Mouse (Mus musculus) forebrain, embryonic 12.5 days (tissue): ENCODE data around the gene Tmx4. TPM values are rescaled to one million over a fixed set of nuclear protein-coding genes. Genes with fewer than 3 reads are reported as not detected.

Experiments
- ATAC-seq: fragments of 200-750 bp; cut with Nextera tagmentation; 2 replicates; pipeline ENCODE4 v1.8.0; 2017; ENCODE audit warnings: moderate TSS enrichment; ENCODE audit not compliant: low FRiP score
- H3K27ac ChIP-seq: fragments of 300-500 bp; sonication (generic); 2 replicates; pipeline ENCODE4 v1.5.1; 2016; ENCODE audit warnings: mild to moderate bottlenecking
- H3K27me3 ChIP-seq: fragments of 300-500 bp; sonication (generic); 2 replicates; pipeline ENCODE4 v1.6.1; 2016; ENCODE audit warnings: mild to moderate bottlenecking
- H3K36me3 ChIP-seq: fragments of 300-500 bp; sonication (generic); replicated peaks from 2 replicates; pipeline ENCODE4 v1.6.1; 2016; ENCODE audit warnings: mild to moderate bottlenecking
- H3K4me1 ChIP-seq: fragments of 300-500 bp; sonication (generic); 2 replicates; pipeline ENCODE4 v1.6.1; 2016
- H3K4me2 ChIP-seq: fragments of 300-500 bp; sonication (generic); 2 replicates; pipeline ENCODE4 v1.6.1; 2016; ENCODE audit warnings: mild to moderate bottlenecking, moderate library complexity
- H3K4me3 ChIP-seq: fragments of 300-500 bp; sonication (generic); replicated peaks from 2 replicates; pipeline ENCODE4 v1.5.1; 2016; ENCODE audit warnings: mild to moderate bottlenecking
- H3K9ac ChIP-seq: fragments of 300-500 bp; sonication (generic); 2 replicates; pipeline ENCODE4 v1.6.1; 2016; ENCODE audit warnings: mild to moderate bottlenecking
- H3K9me3 ChIP-seq: fragments of 300-500 bp; sonication (generic); 2 replicates; pipeline ENCODE4 v1.6.1; 2016
- WGBS: fragments of 180-500 bp; shearing (Covaris S2); methylation state at CpG from one replicate; pipeline ENCODE4 v1.1.7; 2016; 5-methylcytosine and 5-hydroxymethylcytosine counted together
- polyA plus RNA-seq: library from polyadenylated mRNA; unstranded; fragments of >200 nt; fragmentation: Nextera tagmentation; extraction: Ambion mirVana; gene quantifications from 2 replicates; pipeline ENCODE4 v1.2.1, GENCODE M21; 2016

Gene Tmx4
- 72.0 and 74.0 TPM in 2 replicates for polyA plus RNA-seq

DNA sequence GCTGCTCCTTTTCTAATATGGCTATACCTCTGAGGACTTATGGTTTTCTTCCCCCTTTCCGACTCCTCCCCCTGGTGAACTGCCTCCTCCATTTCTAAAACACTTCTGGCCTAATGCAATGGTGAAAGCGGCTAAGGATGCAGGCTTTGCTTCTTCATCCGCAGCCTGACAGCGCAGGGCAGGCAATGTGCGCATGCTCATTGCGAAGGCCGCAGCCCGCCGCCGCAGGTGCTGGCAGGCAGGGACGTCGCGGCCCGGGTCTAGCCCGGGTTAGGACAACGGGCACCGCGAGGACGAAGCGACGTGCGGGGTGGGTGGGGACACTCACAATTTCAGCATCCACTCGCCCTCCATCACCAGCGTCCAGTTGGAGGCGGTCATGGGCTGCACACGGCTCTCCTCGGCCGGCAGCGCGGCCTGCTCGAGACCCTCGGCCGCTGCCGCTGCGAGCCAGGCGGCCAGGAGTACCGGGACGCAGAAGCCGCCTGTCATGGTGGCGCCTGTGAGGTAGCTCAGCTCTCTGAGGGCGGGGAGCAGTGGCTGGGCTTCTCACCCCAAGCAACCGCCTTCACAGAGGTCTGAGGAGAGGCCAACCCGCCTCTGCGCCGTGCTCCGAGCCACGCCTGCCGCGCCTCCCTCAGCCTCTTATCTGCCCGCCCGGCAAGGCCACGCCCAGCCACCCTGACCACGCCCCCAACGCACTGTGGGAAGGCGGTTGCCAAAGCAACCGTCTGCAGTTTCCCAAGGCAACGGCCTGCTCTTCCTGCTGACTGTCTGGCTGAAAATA, at the start of gene Tmx4:
Gene Tmx4, minus strand, starts transcription at position 632 of the 787 bp plus-strand sequence.
- Histone ChIP-seq H3K27ac (peak within 1 kb of the TSS; percentile 99), H3K36me3 (no peaks in the 10 kb centered on the region), H3K4me3 (peak within 1 kb of the TSS; percentile 74), H3K4me1 (peaks cover 26% of the 10 kb centered on the region), H3K9ac (peak within 1 kb of the TSS; percentile 83), H3K27me3 (no peaks in the 10 kb centered on the region), H3K4me2 (peak within 1 kb of the TSS; percentile 63), H3K9me3 (no peaks in the 10 kb centered on the region)
- ATAC-seq: peak; percentile 99
- WGBS: under 1% methylated on average over 54 of the region's 57 CpGs

GRCm38 (mm10) chr2:134692125-134692524, 48.2 kb upstream of the Tmx4 start:
- H3K36me3 ChIP-seq: no peaks in the 10 kb centered on the region
- 88% methylated on average over 1 of the region's 1 CpGs for WGBS
- H3K4me3 ChIP-seq: no peak overlapping the region
- H3K9me3 ChIP-seq: no peaks in the 10 kb centered on the region
- no peak overlapping the region for H3K27ac ChIP-seq
- no peak overlapping the region for H3K9ac ChIP-seq
- H3K27me3 ChIP-seq: no peaks in the 10 kb centered on the region
- no peak for ATAC-seq
- H3K4me1 ChIP-seq: no peaks in the 10 kb centered on the region
- H3K4me2 ChIP-seq: no peak overlapping the region

DNA sequence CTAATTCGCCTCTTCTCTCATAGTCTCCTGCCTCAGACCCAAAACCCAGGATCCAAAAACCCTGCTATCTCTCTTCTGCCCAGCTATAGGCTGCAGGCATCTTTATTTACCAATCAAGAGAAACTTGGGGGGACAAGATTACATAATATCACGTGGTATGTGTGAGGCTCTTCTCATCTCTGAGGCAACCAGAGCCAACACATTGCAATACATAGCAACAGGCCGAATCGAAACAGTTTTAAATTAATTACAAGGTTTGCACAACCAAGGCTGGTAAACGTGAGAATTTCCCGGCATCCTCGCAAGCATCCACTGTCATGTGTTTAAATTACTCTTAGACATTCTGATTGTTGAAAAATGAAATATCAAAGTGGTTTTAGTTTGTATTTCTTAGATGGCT, 47.1 kb upstream of the Tmx4 start:
- WGBS: 90% methylated on average over 7 of the region's 7 CpGs

DNA sequence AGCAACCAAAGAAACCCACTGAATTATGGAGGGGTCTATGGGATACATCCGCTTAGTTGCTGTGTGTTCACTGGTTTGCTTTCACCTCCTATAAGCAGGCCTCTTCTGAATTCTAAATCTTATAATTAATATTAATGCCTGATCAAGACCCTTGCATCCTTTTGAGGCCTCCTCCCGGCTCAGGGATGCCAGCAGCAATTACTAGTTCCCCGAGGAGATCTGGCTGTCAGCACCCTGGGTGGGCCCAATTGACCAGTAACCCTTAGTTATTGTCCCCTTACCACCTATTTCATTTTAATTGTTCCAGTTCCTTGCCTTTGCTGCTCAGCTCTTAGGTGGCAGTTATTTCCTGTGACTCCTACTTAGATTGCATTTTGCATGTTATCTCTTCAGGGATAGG, 38.4 kb upstream of the Tmx4 start:
- WGBS: 37% methylated on average over 3 of the region's 3 CpGs
- Histone ChIP-seq H3K27me3 (no peaks in the 10 kb centered on the region), H3K36me3 (no peaks in the 10 kb centered on the region), H3K9ac (no peak overlapping the region), H3K4me3 (no peak overlapping the region), H3K4me2 (no peak overlapping the region), H3K27ac (no peak overlapping the region), H3K9me3 (no peaks in the 10 kb centered on the region), H3K4me1 (no peaks in the 10 kb centered on the region; the same call in 1 of the 2 replicates)
- ATAC-seq: no peak

More for the DNA sequence above, 47.1 kb upstream of the Tmx4 start:
- no peak overlapping the region for H3K9ac ChIP-seq
- H3K27ac ChIP-seq: no peak overlapping the region
- H3K9me3 ChIP-seq: no peaks in the 10 kb centered on the region
- no peak overlapping the region for H3K4me2 ChIP-seq
- H3K4me1 ChIP-seq: no peaks in the 10 kb centered on the region
- H3K27me3 ChIP-seq: no peaks in the 10 kb centered on the region
- ATAC-seq: no peak
- H3K4me3 ChIP-seq: no peak overlapping the region
- no peaks in the 10 kb centered on the region for H3K36me3 ChIP-seq

DNA sequence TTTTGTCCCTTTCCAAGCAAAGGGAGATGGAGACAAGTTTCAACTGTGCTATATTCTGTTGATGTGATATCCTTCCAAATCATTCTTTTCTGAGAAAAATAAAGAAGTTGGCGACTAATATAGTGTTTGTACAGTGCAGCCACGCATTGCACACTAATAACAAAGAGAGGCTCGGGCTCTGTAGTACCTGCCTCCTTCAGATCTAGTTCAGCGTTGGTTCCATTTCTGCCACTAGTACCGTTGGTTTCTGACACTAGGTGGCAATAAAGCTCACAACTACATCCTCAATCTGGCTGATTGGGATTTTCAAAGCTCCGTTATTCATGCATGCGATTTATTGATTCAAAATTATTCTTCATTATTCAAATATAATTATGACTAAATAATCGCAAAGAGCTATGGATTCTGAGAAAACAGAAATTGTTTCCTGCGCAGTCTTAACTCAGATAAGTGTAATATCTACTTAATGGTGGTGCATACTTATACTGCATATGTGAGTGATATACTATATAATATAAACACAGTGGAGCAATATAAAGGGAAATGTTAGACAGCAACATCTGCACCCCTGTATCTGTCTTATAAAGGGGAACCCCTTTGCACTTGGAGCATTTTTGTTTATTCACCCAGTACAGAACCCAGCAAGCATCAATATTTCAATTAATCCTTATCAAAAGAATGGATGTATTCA, 37.5 kb upstream of the Tmx4 start:
- H3K36me3 ChIP-seq: no peaks in the 10 kb centered on the region
- 35% methylated on average over 9 of the region's 9 CpGs for WGBS

GRCm38 (mm10) chr2:134679567-134679966, 35.6 kb upstream of the Tmx4 start:
- WGBS: 75% methylated on average over 3 of the region's 3 CpGs
- Histone ChIP-seq H3K4me3 (no peak overlapping the region), H3K36me3 (no peaks in the 10 kb centered on the region), H3K4me2 (no peak overlapping the region), H3K9me3 (no peaks in the 10 kb centered on the region), H3K9ac (no peak overlapping the region), H3K27ac (no peak overlapping the region), H3K27me3 (no peaks in the 10 kb centered on the region), H3K4me1 (no peaks in the 10 kb centered on the region; the same call in 1 of the 2 replicates)
- ATAC-seq: no peak

More for the DNA sequence above, 37.5 kb upstream of the Tmx4 start:
- peak; percentile 58; the same call in 1 of the 2 replicates for ATAC-seq
- Histone ChIP-seq H3K27ac (no peak overlapping the region), H3K27me3 (no peaks in the 10 kb centered on the region), H3K4me1 (no peaks in the 10 kb centered on the region; the same call in 1 of the 2 replicates), H3K9me3 (no peaks in the 10 kb centered on the region), H3K9ac (no peak overlapping the region), H3K4me3 (no peak overlapping the region), H3K4me2 (no peak overlapping the region)

GRCm38 (mm10) chr2:134675465-134675864, 31.5 kb upstream of the Tmx4 start:
- 85% methylated on average over 1 of the region's 1 CpGs for WGBS
- no peak for ATAC-seq
- H3K27me3 ChIP-seq: no peaks in the 10 kb centered on the region
- H3K27ac ChIP-seq: no peak overlapping the region
- no peak overlapping the region for H3K4me3 ChIP-seq
- no peaks in the 10 kb centered on the region for H3K36me3 ChIP-seq
- H3K4me2 ChIP-seq: no peak overlapping the region
- H3K9ac ChIP-seq: no peak overlapping the region
- H3K9me3 ChIP-seq: no peaks in the 10 kb centered on the region
- H3K4me1 ChIP-seq: no peaks in the 10 kb centered on the region

DNA sequence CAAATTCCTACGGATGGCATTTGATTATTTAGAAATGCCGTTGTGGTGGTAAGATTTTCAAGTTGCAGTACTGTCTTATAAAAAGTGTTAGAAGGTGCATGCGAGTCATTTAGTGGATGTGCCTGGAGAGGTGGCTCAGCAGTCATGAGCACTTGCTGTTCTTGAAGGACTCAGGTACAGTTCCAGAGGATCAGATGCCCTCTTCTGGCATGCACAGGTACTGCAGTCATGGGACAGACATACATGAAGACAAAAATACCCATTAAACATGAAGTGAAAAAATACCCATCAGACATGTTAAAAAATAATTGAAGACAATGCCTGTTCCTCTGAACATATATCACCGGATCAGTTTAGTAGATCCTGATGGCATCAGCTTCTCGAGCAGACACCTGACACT, 29.7 kb upstream of the Tmx4 start:
- H3K36me3 ChIP-seq: no peaks in the 10 kb centered on the region
- H3K4me3 ChIP-seq: no peak overlapping the region
- no peak overlapping the region for H3K4me2 ChIP-seq
- ATAC-seq: no peak
- H3K4me1 ChIP-seq: no peaks in the 10 kb centered on the region
- no peaks in the 10 kb centered on the region for H3K9me3 ChIP-seq
- WGBS: 81% methylated on average over 5 of the region's 5 CpGs
- H3K27me3 ChIP-seq: no peaks in the 10 kb centered on the region
- no peak overlapping the region for H3K27ac ChIP-seq
- H3K9ac ChIP-seq: no peak overlapping the region

DNA sequence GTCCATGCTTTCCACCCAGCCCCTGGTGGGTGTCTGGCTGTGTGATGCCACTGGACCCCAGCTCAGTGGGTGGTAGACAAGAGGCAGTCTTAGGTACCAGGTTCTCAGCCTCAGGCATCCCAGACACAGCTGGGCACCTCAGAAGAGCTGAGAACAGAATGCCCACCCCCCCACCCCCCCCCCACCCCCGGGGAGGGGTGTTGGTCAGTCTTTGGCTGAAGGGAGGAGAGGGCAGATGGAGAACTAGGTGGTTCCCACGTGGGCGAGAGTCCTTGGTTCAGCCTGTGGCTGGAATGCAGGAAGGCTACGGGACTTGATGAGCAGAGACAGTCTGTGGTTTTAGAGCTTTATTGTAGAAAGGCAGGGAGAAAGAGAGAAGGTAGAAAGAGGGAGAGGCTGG, 12.5 kb upstream of the Tmx4 start:
- Histone ChIP-seq H3K9ac (no peak overlapping the region), H3K4me2 (no peak overlapping the region), H3K9me3 (no peaks in the 10 kb centered on the region), H3K4me3 (no peak overlapping the region), H3K27me3 (no peaks in the 10 kb centered on the region), H3K4me1 (no peaks in the 10 kb centered on the region), H3K27ac (no peak overlapping the region), H3K36me3 (no peaks in the 10 kb centered on the region)
- WGBS: 33% methylated on average over 4 of the region's 4 CpGs
- ATAC-seq: peak; percentile 27; the same call in 1 of the 2 replicates

DNA sequence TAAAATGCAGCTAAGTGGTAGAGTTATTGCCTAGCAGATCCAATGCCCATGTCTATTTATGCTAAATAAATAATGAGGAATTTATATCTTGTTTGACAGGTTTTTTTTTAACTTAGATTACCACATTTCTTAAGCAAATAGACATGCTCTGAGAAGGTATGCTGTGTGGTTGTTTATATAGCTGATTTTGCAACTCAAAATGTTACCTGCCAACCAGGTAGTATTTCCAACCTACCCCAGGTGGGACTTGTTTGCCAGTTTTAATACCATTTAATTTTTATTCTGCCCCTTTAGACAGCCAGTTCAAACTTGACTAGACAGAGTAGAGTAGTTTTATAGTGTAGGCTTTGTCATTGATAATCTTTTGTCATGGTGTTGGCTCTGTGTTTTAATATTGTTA, 10.7 kb upstream of the Tmx4 start:
- H3K9ac ChIP-seq: no peak overlapping the region
- no peaks in the 10 kb centered on the region for H3K4me1 ChIP-seq
- H3K9me3 ChIP-seq: no peaks in the 10 kb centered on the region
- H3K4me2 ChIP-seq: no peak overlapping the region
- H3K36me3 ChIP-seq: no peaks in the 10 kb centered on the region
- H3K27ac ChIP-seq: no peak overlapping the region
- no peak overlapping the region for H3K4me3 ChIP-seq
- ATAC-seq: no peak
- H3K27me3 ChIP-seq: no peaks in the 10 kb centered on the region

- Histone ChIP-seq H3K4me3 (no peak overlapping the region), H3K4me2 (no peak overlapping the region), H3K9me3 (no peaks in the 10 kb centered on the region), H3K36me3 (no peaks in the 10 kb centered on the region), H3K27me3 (no peaks in the 10 kb centered on the region), H3K4me1 (no peaks in the 10 kb centered on the region), H3K27ac (no peak overlapping the region), H3K9ac (no peak overlapping the region)
- 86% methylated on average over 5 of the region's 5 CpGs for WGBS
- ATAC-seq: no peak
Measured at GRCm38 (mm10) chr2:134652759-134653158, 8.8 kb upstream of the Tmx4 start.

DNA sequence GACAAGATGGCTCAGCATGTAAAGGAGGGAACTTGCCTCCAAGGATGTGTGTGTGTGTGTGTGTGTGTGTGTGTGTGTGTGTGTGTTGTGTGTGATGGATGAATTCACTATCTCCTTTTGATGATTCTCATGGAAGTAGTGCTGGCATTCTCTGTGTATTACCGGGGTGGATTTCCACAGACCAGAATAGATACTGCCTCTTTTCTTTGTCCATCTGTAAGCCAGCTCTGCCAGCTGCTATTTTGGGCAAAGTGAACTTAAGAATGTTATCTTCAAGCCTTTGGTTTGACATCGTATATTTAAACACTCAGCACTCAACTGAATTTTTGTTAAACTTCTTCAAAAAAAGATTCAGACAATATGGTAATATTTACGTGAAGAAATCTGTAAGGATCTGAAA, 5.1 kb upstream of the Tmx4 start:
- no peak for ATAC-seq
- no peak overlapping the region for H3K27ac ChIP-seq
- WGBS: 88% methylated on average over 3 of the region's 3 CpGs
- H3K36me3 ChIP-seq: no peaks in the 10 kb centered on the region
- no peaks in the 10 kb centered on the region for H3K9me3 ChIP-seq
- no peak overlapping the region for H3K4me3 ChIP-seq
- no peak overlapping the region for H3K4me2 ChIP-seq
- H3K9ac ChIP-seq: no peak overlapping the region
- no peaks in the 10 kb centered on the region for H3K27me3 ChIP-seq
- H3K4me1 ChIP-seq: peaks cover 13% of the 10 kb centered on the region
